Mouse (Mus musculus) midbrain, embryonic 16.5 days (tissue): ENCODE measurements around the gene B3gat2. TPM values are rescaled to one million over a fixed set of nuclear protein-coding genes. Genes with fewer than 3 reads are reported as not detected.

Source experiments
- ATAC-seq: fragments of 200-750 bp; cut with Nextera tagmentation; 2 replicates; pipeline ENCODE4 v1.8.0; 2017; ENCODE audit warnings: moderate TSS enrichment
- H3K27ac ChIP-seq: fragments of 300-500 bp; sonication (generic); 2 replicates; pipeline ENCODE4 v1.5.1; 2014; ENCODE audit warnings: mild to moderate bottlenecking, low read length, mixed read lengths
- H3K27me3 ChIP-seq: fragments of 300-500 bp; sonication (generic); 2 replicates; pipeline ENCODE4 v1.6.1; 2014; ENCODE audit warnings: low read depth, low read length, mixed read lengths; ENCODE audit not compliant: control insufficient read depth, insufficient read depth
- H3K36me3 ChIP-seq: fragments of 300-500 bp; sonication (generic); 2 replicates; pipeline ENCODE4 v1.6.1; 2014; ENCODE audit warnings: mild to moderate bottlenecking, low read length, moderate library complexity, mixed read lengths; ENCODE audit not compliant: control insufficient read depth, insufficient read depth
- H3K4me1 ChIP-seq: fragments of 300-500 bp; sonication (generic); 2 replicates; pipeline ENCODE4 v1.6.1; 2014; ENCODE audit warnings: mild to moderate bottlenecking, low read length, mixed read lengths; ENCODE audit not compliant: control insufficient read depth, insufficient read depth
- H3K4me2 ChIP-seq: fragments of 300-500 bp; sonication (generic); 2 replicates; pipeline ENCODE4 v1.6.1; 2014; ENCODE audit warnings: mild to moderate bottlenecking, low read length, mixed read lengths
- H3K4me3 ChIP-seq: fragments of 300-500 bp; sonication (generic); 2 replicates; pipeline ENCODE4 v1.5.1; 2014; ENCODE audit warnings: low read depth, mild to moderate bottlenecking, low read length, moderate library complexity, mixed read lengths
- H3K9ac ChIP-seq: fragments of 300-500 bp; sonication (generic); 2 replicates; pipeline ENCODE4 v1.6.1; 2014; ENCODE audit warnings: low read depth, low read length, mixed read lengths
- H3K9me3 ChIP-seq: fragments of 300-500 bp; sonication (generic); replicated peaks from 2 replicates; pipeline ENCODE4 v1.6.1; 2014; ENCODE audit warnings: mild to moderate bottlenecking, low read length, mixed read lengths; ENCODE audit not compliant: control insufficient read depth, poor library complexity, severe bottlenecking
- WGBS: fragments of 180-500 bp; shearing (Covaris S2); extraction: QIAGEN DNeasy Blood & Tissue Kit; methylation state at CpG from one replicate; pipeline ENCODE4 v1.1.7; 2014; 5-methylcytosine and 5-hydroxymethylcytosine counted together
- polyA plus RNA-seq: library from polyadenylated mRNA; unstranded; fragments of >200 nt; fragmentation: Nextera tagmentation; extraction: Ambion mirVana; gene quantifications from 2 replicates; pipeline ENCODE4 v1.2.1, GENCODE M21; 2015

B3gat2 gene
- polyA plus RNA-seq, 1 experiment from 2014 or later = 16.3 TPM

DNA sequence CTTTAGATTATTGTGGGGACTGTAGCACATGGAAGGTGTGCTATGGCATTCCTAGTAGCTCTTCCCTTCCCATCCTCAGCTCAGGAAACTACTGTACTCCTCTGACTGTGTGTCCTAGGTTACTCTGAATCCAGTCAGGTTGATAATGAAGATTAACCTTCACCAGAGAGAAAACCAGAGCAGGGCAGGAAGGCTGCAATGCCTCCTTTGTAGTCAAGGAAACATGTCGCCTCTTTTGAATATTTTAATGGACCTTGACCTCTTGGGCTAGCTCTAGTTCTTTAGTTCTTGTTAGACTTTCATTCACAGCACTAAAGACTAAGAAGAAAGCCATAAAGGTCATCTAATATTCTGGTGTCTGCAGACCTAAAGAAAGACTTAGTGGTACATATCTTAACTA is 7.2 kb upstream of the B3gat2 start:
- H3K4me3 ChIP-seq = no peak overlapping the region
- no peak overlapping the region for H3K27ac ChIP-seq
- peaks cover 2% of the 10 kb centered on the region; the same call in 1 of the 2 replicates for H3K9me3 ChIP-seq
- no peak overlapping the region for H3K4me2 ChIP-seq
- peaks cover 1% of the 10 kb centered on the region for H3K27me3 ChIP-seq
- no peaks in the 10 kb centered on the region for H3K36me3 ChIP-seq
- no peak overlapping the region for H3K9ac ChIP-seq
- no peak for ATAC-seq
- WGBS = 57% methylated on average over 1 of the region's 1 CpGs
- no peaks in the 10 kb centered on the region; the same call in 1 of the 2 replicates for H3K4me1 ChIP-seq

DNA sequence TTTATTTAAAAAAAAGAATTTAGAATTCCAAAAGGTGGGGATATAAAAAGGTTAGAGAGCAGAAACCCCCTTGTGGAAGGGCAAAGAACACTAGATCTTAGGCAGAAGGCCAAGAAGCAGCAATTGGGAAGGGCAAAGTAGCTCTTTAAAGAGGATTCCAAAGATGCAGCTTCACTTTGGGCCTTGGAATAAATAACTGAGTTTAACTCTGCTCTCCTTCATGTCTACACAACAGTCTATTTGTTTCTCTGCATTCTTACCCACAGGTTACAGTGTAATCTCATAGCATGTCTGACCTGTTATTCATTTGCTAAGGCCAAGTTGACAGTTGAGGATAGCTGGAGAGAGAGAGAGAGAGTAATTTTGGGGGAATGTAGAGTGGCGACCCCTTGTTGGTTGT is 6.6 kb upstream of the B3gat2 start:
- Histone ChIP-seq H3K36me3 (no peaks in the 10 kb centered on the region), H3K4me1 (no peaks in the 10 kb centered on the region; the same call in 1 of the 2 replicates), H3K4me2 (no peak overlapping the region), H3K9me3 (peaks cover 2% of the 10 kb centered on the region; the same call in 1 of the 2 replicates), H3K27ac (no peak overlapping the region), H3K27me3 (peaks cover 7% of the 10 kb centered on the region), H3K4me3 (no peak overlapping the region), H3K9ac (no peak overlapping the region)
- ATAC-seq = no peak
- 96% methylated on average over 1 of the region's 1 CpGs for WGBS

DNA sequence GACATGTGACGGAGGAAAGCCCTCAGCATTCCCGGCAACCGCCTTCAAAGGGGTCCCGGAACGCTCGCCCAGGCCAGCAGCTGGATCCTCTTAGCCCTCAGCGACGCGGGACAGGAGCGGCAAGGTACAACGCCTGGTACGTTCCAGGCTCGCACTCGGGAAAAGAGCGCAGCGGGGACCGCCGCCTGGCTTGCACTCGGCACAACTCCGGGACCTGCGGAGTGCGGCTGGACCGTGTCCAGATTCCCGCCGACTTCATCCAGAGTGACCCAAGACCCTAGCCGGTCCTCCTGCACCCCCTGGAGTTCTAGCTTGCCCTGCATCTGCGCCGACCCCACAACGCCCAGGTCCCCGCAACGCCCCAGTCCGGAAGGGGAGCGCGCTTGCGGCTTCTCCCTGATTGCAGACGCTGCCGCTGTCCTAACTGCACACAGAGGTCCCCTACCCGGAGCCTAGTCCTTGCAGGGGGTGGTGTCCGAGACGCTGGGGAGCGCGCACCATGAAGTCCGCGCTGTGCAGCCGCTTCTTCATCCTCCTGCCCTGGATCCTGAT is 659 bp downstream of the B3gat2 start:
- H3K4me1 ChIP-seq = peaks cover 27% of the 10 kb centered on the region
- ATAC-seq = peak; percentile 47

DNA sequence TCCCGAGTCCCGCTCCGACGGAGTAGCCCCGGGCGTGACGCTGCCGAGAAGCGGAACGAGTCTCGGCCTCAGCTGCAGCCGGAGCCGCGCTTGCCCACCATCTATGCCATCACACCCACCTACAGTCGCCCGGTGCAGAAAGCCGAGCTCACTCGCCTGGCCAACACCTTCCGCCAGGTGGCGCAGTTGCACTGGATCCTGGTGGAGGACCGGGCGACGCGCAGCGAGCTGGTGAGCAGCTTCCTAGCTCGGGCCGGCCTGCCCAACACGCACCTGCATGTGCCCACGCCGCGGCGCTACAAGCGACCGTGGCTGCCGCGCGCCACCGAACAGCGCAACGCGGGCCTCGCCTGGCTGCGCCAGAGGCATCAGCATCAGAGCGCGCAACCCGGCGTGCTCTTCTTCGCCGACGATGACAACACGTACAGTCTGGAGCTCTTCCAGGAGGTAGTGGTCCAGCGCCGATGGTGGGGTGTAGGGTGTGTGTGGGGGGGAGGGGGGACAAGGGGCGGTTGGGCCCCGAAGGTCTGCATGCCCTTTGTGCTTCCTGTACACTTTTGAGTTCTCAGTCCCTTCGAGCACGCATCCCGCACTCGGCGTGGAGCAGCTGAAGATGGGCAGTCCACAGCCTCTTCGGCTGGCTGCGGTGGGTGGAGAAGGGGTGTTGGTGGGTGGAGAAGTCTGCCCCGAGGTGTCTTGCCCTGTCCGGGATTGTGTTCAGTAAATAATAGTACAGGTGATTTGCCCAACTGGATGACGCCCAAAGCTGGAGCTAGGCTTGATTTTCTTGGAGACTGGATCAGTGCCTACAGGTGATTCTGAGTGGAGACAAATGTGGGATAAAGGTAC is 1.5 kb downstream of the B3gat2 start:
- peak overlapping the region; percentile 69 for H3K4me3 ChIP-seq

More for the DNA sequence above, 659 bp downstream of the B3gat2 start:
- peak overlapping the region; percentile 83 for H3K4me2 ChIP-seq
- peak overlapping the region; percentile 88 for H3K9ac ChIP-seq
- H3K9me3 ChIP-seq = no peaks in the 10 kb centered on the region
- H3K27ac ChIP-seq = peak overlapping the region; percentile 80
- H3K36me3 ChIP-seq = no peaks in the 10 kb centered on the region
- WGBS = under 1% methylated on average over 45 of the region's 45 CpGs
- peaks cover 15% of the 10 kb centered on the region for H3K27me3 ChIP-seq
- H3K4me3 ChIP-seq = peak overlapping the region; percentile 69

DNA sequence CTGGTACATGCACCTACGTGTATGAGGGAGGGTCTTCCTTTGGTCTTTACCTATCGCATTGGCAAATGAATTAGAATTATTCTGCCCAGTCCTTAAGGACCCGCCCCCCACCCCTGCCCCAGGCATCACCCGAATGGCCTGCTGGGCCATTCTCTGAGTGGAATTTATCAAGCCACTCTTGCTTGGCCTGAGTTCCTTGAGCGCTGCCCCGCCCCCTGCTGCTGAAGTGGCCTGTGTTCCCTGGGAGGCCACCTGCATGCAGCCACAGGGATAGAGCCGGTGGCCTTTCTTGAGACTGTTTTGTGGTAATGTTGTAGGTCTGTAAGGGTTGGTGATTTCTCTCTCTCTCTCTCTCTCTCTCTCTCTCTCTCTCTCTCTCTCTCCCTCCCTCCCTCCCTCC is 2.2 kb downstream of the B3gat2 start:
- under 1% methylated on average over 7 of the region's 7 CpGs for whole genome bisulfite sequencing
- Histone ChIP-seq H3K27ac (peak overlapping the region; percentile 38; the same call in 1 of the 2 replicates), H3K9me3 (no peaks in the 10 kb centered on the region), H3K36me3 (no peaks in the 10 kb centered on the region), H3K4me3 (peak overlapping the region; percentile 69), H3K27me3 (peaks cover 15% of the 10 kb centered on the region), H3K4me1 (peaks cover 27% of the 10 kb centered on the region), H3K9ac (peak overlapping the region; percentile 88), H3K4me2 (peak overlapping the region; percentile 83)
- no peak for ATAC-seq

More for the DNA sequence above, 1.5 kb downstream of the B3gat2 start:
- H3K4me2 ChIP-seq = peak overlapping the region; percentile 83
- H3K27me3 ChIP-seq = peaks cover 15% of the 10 kb centered on the region
- peak overlapping the region; percentile 80 for H3K27ac ChIP-seq
- WGBS = under 1% methylated on average over 64 of the region's 65 CpGs
- peak overlapping the region; percentile 88 for H3K9ac ChIP-seq
- H3K4me1 ChIP-seq = peaks cover 27% of the 10 kb centered on the region
- ATAC-seq = peak; percentile 94
- no peaks in the 10 kb centered on the region for H3K9me3 ChIP-seq
- no peaks in the 10 kb centered on the region for H3K36me3 ChIP-seq

DNA sequence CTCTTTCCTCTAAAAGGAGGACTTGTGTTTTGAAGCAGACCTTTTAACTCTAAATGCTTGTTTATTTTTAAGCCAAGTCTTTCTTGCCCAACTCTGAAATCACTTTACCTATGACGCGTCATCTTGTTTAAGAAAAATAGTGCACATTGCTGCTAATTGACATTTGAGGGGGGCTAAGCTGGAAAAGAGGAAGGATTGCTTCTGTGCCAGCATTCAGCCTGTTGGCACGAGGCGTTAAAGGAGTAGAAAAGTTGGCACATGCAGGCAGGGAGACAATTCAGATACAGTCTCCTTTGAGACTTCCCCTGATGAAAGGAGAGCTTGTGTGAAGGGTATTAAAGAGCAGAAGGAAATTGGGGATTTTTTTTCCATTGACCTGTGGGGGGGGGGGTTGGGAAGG is 3.2 kb downstream of the B3gat2 start:
- H3K4me3 ChIP-seq = peak overlapping the region; percentile 24
- no peak overlapping the region for H3K27ac ChIP-seq
- WGBS = 49% methylated on average over 4 of the region's 4 CpGs
- no peak overlapping the region for H3K9ac ChIP-seq
- H3K27me3 ChIP-seq = peaks cover 10% of the 10 kb centered on the region
- peak overlapping the region; percentile 83 for H3K4me2 ChIP-seq
- no peaks in the 10 kb centered on the region for H3K36me3 ChIP-seq
- no peak for ATAC-seq
- H3K9me3 ChIP-seq = no peaks in the 10 kb centered on the region
- H3K4me1 ChIP-seq = peaks cover 27% of the 10 kb centered on the region

DNA sequence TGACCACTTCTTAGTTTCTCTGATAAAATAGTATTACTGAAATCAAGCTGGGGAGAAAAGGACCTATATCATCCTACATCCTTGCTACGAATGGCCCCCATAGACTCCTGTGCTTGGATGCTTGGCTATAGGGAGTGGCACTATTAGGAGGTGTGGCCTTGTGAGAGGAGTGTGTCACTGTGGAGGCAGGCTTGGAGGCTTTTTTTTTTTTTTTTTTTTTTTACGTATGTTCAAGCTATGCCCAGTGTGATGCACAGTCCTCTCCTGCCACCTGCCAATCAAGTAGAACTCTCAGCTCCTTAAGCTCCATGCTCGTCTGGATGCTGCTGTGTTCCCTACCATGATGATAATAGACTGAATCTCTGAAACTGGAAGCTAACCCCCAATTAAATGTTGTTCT is 11.5 kb downstream of the B3gat2 start:
- Histone ChIP-seq H3K27ac (no peak overlapping the region), H3K4me1 (no peaks in the 10 kb centered on the region), H3K27me3 (no peaks in the 10 kb centered on the region), H3K36me3 (no peaks in the 10 kb centered on the region), H3K4me2 (no peak overlapping the region), H3K9me3 (no peaks in the 10 kb centered on the region), H3K4me3 (no peak overlapping the region), H3K9ac (no peak overlapping the region)
- 65% methylated on average over 3 of the region's 3 CpGs for WGBS
- ATAC-seq = no peak

DNA sequence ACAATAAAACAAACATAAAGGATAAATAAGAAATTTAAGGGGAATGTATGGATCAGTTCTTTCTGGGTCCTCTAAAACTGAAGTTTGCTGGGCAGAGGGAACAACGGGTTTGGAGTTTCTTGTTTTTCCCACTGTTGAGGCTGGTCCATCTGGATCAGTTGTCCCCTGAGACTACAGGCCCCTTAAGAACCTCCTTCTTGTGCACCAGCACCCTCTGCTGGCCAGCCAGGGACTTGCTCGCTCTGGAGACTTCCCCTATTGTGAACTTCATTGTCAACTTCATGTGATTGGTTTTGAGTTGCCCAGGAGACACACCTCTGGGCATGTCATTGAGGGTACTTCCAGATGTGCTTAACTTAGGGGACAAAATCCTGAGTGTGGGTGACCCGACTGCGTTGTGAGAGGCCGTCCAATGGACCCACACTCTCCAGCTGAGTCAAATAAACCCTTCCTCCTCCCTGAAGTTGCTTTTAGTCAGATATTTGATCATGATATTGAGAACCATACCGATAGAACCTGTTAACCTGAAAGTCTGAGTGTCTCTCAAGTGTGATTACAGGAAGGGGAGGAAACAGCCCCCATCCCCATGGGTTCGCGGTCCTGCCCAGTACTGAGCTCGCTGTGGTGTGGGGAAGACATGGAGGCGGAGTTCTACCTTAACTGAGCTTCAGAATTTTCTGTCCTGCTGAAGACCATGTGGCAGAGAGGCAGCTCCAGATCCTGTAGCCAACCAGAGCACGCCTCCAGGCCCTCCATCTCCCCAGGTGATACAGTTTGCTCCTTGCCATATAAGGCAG is 31.4 kb downstream of the B3gat2 start:
- 57% methylated on average over 11 of the region's 11 CpGs for WGBS
- Histone ChIP-seq H3K4me3 (no peak overlapping the region), H3K27ac (no peak overlapping the region), H3K9me3 (no peaks in the 10 kb centered on the region), H3K4me1 (no peaks in the 10 kb centered on the region), H3K4me2 (no peak overlapping the region), H3K27me3 (no peaks in the 10 kb centered on the region), H3K36me3 (no peaks in the 10 kb centered on the region), H3K9ac (no peak overlapping the region)
- peak; percentile 54; the same call in 1 of the 2 replicates for ATAC-seq
